Mouse (Mus musculus): ENCODE measurements around the gene Pde4d. TPM values are rescaled to one million over a fixed set of nuclear protein-coding genes. Genes with fewer than 3 reads are reported as not detected.

The Pde4d gene
- polyA plus RNA-seq, 1 experiment from 2014 or later, result 14.6 TPM

DNA sequence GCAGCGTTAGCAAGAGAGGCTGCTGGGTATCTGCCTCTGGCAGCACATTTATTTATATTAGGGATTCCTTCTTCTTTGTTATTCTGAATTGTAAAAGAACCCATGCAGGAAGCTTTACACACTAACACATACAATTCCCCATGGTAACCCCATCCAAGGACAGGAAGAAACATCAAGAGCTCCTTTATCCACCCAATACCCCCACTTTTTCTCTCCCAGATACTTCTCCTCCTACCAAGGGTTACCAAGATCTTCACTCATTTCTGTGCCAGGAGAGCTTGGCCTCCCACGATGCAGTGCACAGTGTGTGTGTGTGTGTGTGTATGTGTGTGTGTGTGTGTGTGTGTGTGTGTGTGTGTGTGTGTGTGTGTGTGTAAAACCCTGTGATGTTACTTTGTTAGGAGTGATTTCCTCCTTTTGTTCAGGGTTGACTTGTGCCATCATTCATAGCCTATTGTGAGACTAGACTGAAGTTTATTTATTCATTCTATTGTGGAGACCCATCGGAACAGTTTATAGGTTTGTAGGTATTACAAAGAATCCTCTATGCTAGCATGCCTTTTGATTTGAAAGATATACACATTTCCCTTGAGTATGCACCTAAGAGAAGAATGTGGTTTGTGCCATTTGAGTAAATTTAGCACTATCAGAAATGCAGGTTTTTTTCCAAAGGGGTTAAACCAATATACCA is 846.7 kb downstream of the Pde4d start:
- Histone ChIP-seq H3K4me2 (ENCODE audit: low read depth, low read length) (no peak overlapping the region), H3K27me3 (ENCODE audit: control insufficient read depth, insufficient read depth, low read length) (no peaks in the 10 kb centered on the region), H3K9ac (replicated peaks; ENCODE audit: low read length) (no peak overlapping the region), H3K9me3 (replicated peaks; ENCODE audit: control insufficient read depth, low read length) (no peaks in the 10 kb centered on the region), H3K36me3 (replicated peaks; ENCODE audit: control insufficient read depth, insufficient read depth, low read depth, low read length) (no peaks in the 10 kb centered on the region), H3K27ac (replicated peaks; ENCODE audit: low read depth, low read length) (no peak overlapping the region), H3K4me1 (ENCODE audit: control insufficient read depth, insufficient read depth, low read length) (no peaks in the 10 kb centered on the region), H3K4me3 (ENCODE audit: low read depth, low read length) (no peak overlapping the region)
- ATAC-seq (replicated peaks; ENCODE audit: insufficient number of reproducible peaks, low FRiP score, low TSS enrichment, low read depth), result no peak
- DNase-seq (ENCODE audit: low spot score), result no peak
- 62% methylated on average over 3 of the region's 3 CpGs for WGBS

DNA sequence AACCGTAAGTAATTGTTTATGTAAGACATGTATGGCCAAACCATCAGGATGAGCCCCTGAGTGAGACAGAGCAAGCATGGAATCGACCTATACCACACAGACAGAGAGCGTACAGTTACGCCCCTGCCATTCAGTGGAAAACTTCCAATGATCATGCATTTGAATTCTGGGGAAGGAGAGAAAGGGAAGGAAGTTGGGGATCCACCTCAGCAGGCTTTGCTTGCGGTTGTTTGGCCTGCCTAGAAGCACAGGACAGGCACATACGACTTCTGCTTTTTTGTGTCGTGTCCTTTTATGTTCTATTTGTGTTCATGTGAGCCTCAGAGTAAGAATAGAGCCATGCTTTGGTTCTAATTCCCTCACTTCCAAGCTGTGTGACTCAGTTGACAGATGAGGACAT is 849.1 kb downstream of the Pde4d start:
- Histone ChIP-seq H3K27me3 (ENCODE audit: control insufficient read depth, insufficient read depth, low read length) (no peaks in the 10 kb centered on the region), H3K4me3 (ENCODE audit: low read depth, low read length) (no peak overlapping the region), H3K4me1 (ENCODE audit: control insufficient read depth, insufficient read depth, low read length) (no peaks in the 10 kb centered on the region), H3K9ac (replicated peaks; ENCODE audit: low read length) (no peak overlapping the region), H3K36me3 (replicated peaks; ENCODE audit: control insufficient read depth, insufficient read depth, low read depth, low read length) (no peaks in the 10 kb centered on the region), H3K4me2 (ENCODE audit: low read depth, low read length) (no peak overlapping the region), H3K9me3 (replicated peaks; ENCODE audit: control insufficient read depth, low read length) (no peaks in the 10 kb centered on the region), H3K27ac (replicated peaks; ENCODE audit: low read depth, low read length) (no peak overlapping the region)
- ATAC-seq (replicated peaks; ENCODE audit: insufficient number of reproducible peaks, low FRiP score, low TSS enrichment, low read depth) (no peak), DNase-seq (ENCODE audit: low spot score) (no peak)
- WGBS, result 90% methylated on average over 7 of the region's 7 CpGs

DNA sequence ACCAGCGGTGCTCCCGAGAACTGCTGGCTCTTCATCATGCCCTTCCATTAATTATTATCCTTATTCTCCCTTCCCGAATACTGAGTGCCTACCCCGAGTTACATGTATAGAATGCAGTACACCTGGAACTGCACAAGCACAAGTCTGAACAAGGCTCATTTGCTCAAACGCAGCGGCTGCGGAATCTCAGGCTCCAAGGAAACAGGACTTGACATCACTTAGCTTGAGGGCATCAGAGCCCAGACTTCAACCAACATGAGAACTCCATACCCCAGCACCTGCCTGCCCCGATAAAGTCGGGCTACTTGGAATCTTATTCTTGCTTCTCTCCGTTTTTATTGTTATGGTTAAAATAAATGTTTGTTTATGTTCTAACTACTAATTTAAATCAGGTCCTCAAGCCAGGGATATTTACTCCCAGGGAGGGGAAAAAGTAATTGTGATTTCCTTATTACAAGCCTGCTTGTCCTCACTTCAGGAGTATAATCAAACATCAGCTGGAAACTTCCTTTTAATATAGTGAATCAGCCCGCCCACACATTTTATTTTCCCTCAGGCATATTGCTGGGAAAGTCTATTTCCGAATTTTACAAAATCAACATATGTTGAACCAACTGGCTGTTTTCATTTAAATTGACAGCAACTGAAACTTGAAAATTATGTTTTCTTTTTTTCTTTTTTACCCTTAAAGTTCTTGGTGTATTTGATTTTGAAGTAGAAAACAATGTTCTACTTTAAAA is 849.9 kb downstream of the Pde4d start:
- Histone ChIP-seq H3K4me3 (ENCODE audit: low read depth, low read length) (no peak overlapping the region), H3K9me3 (replicated peaks; ENCODE audit: control insufficient read depth, low read length) (no peaks in the 10 kb centered on the region), H3K27me3 (ENCODE audit: control insufficient read depth, insufficient read depth, low read length) (no peaks in the 10 kb centered on the region), H3K4me1 (ENCODE audit: control insufficient read depth, insufficient read depth, low read length) (no peaks in the 10 kb centered on the region), H3K27ac (replicated peaks; ENCODE audit: low read depth, low read length) (no peak overlapping the region), H3K4me2 (ENCODE audit: low read depth, low read length) (no peak overlapping the region), H3K9ac (replicated peaks; ENCODE audit: low read length) (no peak overlapping the region), H3K36me3 (replicated peaks; ENCODE audit: control insufficient read depth, insufficient read depth, low read depth, low read length) (no peaks in the 10 kb centered on the region)
- 73% methylated on average over 12 of the region's 12 CpGs for WGBS
- no peak for ATAC-seq (replicated peaks; ENCODE audit: insufficient number of reproducible peaks, low FRiP score, low TSS enrichment, low read depth)
- DNase-seq (ENCODE audit: low spot score), result no peak

DNA sequence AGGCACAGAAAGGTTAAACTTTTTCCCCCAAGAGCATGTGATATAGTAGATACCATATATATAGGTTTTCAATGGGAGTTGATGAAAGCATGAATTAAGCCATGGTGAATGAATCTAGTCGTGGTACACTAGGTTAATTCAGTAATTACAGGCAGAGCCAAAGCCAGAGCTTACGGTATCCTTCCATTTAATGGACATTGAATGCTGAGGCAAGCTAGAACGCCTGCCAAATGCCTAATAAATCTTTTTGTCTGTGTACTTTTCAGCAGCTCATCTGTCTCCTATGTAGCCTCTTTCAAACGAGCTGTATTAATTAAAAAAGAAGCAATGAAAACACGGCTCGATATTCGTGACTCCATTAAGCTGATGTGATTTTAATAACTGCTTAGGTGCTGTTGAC is 862.8 kb downstream of the Pde4d start:
- 76% methylated on average over 7 of the region's 7 CpGs for WGBS
- H3K4me1 ChIP-seq (ENCODE audit: control insufficient read depth, insufficient read depth, low read length), result no peaks in the 10 kb centered on the region
- DNase-seq (ENCODE audit: low spot score) (no peak), ATAC-seq (replicated peaks; ENCODE audit: insufficient number of reproducible peaks, low FRiP score, low TSS enrichment, low read depth) (no peak)
- no peak overlapping the region for H3K27ac ChIP-seq (replicated peaks; ENCODE audit: low read depth, low read length)
- H3K9me3 ChIP-seq (replicated peaks; ENCODE audit: control insufficient read depth, low read length), result no peaks in the 10 kb centered on the region
- H3K36me3 ChIP-seq (replicated peaks; ENCODE audit: control insufficient read depth, insufficient read depth, low read depth, low read length), result no peaks in the 10 kb centered on the region
- H3K4me3 ChIP-seq (ENCODE audit: low read depth, low read length), result no peak overlapping the region
- H3K27me3 ChIP-seq (ENCODE audit: control insufficient read depth, insufficient read depth, low read length), result no peaks in the 10 kb centered on the region
- no peak overlapping the region for H3K4me2 ChIP-seq (ENCODE audit: low read depth, low read length)
- no peak overlapping the region for H3K9ac ChIP-seq (replicated peaks; ENCODE audit: low read length)

DNA sequence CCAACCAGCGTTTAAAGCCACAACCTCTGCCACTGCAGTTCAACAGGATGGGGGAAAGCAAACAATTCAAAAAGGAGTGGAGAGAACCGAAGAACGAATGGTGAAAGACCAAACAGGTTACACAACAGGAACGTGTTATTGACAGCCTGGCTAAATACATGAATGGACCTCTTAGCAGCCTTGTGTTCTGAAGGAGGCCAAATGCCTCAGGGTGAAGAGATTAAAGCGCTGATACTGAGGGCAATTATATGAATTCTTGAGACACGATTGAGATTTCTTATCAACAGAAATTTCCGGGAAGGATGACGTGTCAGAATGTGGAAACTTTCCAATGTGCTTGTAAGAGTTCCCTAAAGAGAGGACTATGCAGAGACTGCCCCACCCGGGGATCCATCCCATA is 865.9 kb downstream of the Pde4d start:
- WGBS, result 66% methylated on average over 9 of the region's 9 CpGs

DNA sequence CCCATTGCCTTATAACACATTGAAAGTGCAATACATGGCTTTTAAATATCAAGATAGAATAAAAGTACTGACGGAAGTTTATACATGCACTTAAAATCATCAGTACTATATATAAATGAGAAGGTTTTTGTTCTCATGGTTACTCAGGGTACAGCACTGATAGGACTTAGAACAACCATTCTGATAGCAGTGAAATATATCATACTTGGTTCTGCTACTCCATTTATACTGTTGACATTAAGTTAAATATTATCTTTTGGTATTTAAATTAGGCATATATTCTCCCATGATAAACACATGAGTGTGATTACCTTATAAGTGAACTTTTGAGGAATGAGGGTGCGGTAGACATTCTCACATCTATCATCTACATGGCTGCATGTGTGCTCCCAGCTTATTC is 867.9 kb downstream of the Pde4d start:
- Histone ChIP-seq H3K9ac (replicated peaks; ENCODE audit: low read length) (no peak overlapping the region), H3K27me3 (ENCODE audit: control insufficient read depth, insufficient read depth, low read length) (no peaks in the 10 kb centered on the region)
- ATAC-seq (replicated peaks; ENCODE audit: insufficient number of reproducible peaks, low FRiP score, low TSS enrichment, low read depth), result no peak

More for the DNA sequence above, 865.9 kb downstream of the Pde4d start:
- no peak overlapping the region for H3K9ac ChIP-seq (replicated peaks; ENCODE audit: low read length)
- H3K4me3 ChIP-seq (ENCODE audit: low read depth, low read length), result no peak overlapping the region
- H3K4me1 ChIP-seq (ENCODE audit: control insufficient read depth, insufficient read depth, low read length), result no peaks in the 10 kb centered on the region
- no peaks in the 10 kb centered on the region for H3K9me3 ChIP-seq (replicated peaks; ENCODE audit: control insufficient read depth, low read length)
- H3K36me3 ChIP-seq (replicated peaks; ENCODE audit: control insufficient read depth, insufficient read depth, low read depth, low read length), result no peaks in the 10 kb centered on the region
- DNase-seq (ENCODE audit: low spot score), result no peak
- no peak overlapping the region for H3K27ac ChIP-seq (replicated peaks; ENCODE audit: low read depth, low read length)
- ATAC-seq (replicated peaks; ENCODE audit: insufficient number of reproducible peaks, low FRiP score, low TSS enrichment, low read depth), result no peak
- H3K27me3 ChIP-seq (ENCODE audit: control insufficient read depth, insufficient read depth, low read length), result no peaks in the 10 kb centered on the region
- H3K4me2 ChIP-seq (ENCODE audit: low read depth, low read length), result no peak overlapping the region

DNA sequence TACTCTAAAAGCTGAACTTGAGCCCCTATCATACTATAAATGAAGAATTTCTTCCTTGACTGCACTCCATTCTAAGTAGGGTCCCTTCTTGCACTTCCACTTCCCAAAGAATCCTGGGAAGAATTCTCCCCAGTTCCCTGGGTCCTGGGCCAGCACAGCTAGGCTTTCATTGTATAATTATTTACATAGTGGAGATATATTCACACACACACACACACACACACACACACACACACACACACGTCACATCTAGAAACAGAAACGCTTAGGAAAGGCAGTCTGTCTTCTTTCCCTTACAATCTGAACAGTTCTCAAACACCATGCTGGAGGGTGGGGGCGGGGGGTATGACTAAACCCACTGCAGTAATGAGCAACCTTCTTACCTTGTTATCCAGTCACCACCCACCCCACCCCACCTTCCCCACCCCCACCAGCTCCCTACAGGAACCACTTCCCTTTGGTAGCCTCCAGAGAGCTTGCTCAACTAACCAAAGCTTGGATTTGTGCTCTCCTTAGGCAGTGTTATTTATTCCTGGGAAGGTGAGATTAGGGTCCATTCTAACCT is 868.8 kb downstream of the Pde4d start:
- no peak for DNase-seq (ENCODE audit: low spot score)
- no peak overlapping the region for H3K4me2 ChIP-seq (ENCODE audit: low read depth, low read length)
- WGBS, result 82% methylated on average over 3 of the region's 3 CpGs

More for the DNA sequence above, 867.9 kb downstream of the Pde4d start:
- 98% methylated on average over 2 of the region's 2 CpGs for WGBS
- Histone ChIP-seq H3K4me3 (ENCODE audit: low read depth, low read length) (no peak overlapping the region), H3K27ac (replicated peaks; ENCODE audit: low read depth, low read length) (no peak overlapping the region), H3K9me3 (replicated peaks; ENCODE audit: control insufficient read depth, low read length) (no peaks in the 10 kb centered on the region), H3K36me3 (replicated peaks; ENCODE audit: control insufficient read depth, insufficient read depth, low read depth, low read length) (no peaks in the 10 kb centered on the region), H3K4me1 (ENCODE audit: control insufficient read depth, insufficient read depth, low read length) (no peaks in the 10 kb centered on the region), H3K4me2 (ENCODE audit: low read depth, low read length) (no peak overlapping the region)
- no peak for DNase-seq (ENCODE audit: low spot score)

DNA sequence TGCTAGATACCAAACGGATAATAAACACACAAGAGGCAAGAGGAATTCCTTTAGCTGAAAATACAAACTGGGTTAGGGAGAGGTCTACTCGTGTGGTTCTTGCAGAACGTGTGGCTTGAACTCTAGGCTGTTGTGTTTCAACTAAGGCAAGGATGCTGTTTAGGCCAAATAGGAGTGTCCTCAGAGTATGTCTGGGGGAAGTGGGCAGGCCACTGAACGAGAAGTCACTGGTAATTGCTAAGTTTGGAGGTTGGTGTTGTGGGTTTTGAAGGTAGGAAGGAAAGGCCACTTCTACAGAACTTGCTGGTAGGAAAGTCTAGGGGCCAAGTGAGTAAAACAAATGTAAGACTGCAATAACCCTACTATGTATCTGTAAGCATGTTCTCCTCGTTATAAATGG is 876.3 kb downstream of the Pde4d start:
- Histone ChIP-seq H3K27ac (replicated peaks; ENCODE audit: low read depth, low read length) (no peak overlapping the region), H3K4me2 (ENCODE audit: low read depth, low read length) (no peak overlapping the region), H3K9me3 (replicated peaks; ENCODE audit: control insufficient read depth, low read length) (no peaks in the 10 kb centered on the region), H3K4me3 (ENCODE audit: low read depth, low read length) (no peak overlapping the region), H3K4me1 (ENCODE audit: control insufficient read depth, insufficient read depth, low read length) (no peaks in the 10 kb centered on the region), H3K27me3 (ENCODE audit: control insufficient read depth, insufficient read depth, low read length) (no peaks in the 10 kb centered on the region), H3K9ac (replicated peaks; ENCODE audit: low read length) (no peak overlapping the region), H3K36me3 (replicated peaks; ENCODE audit: control insufficient read depth, insufficient read depth, low read depth, low read length) (no peaks in the 10 kb centered on the region)
- 92% methylated on average over 5 of the region's 5 CpGs for WGBS
- ATAC-seq (replicated peaks; ENCODE audit: insufficient number of reproducible peaks, low FRiP score, low TSS enrichment, low read depth) (no peak), DNase-seq (ENCODE audit: low spot score) (no peak)

More for the DNA sequence above, 868.8 kb downstream of the Pde4d start:
- Histone ChIP-seq H3K4me3 (ENCODE audit: low read depth, low read length) (no peak overlapping the region), H3K4me1 (ENCODE audit: control insufficient read depth, insufficient read depth, low read length) (no peaks in the 10 kb centered on the region), H3K36me3 (replicated peaks; ENCODE audit: control insufficient read depth, insufficient read depth, low read depth, low read length) (no peaks in the 10 kb centered on the region), H3K9ac (replicated peaks; ENCODE audit: low read length) (no peak overlapping the region), H3K9me3 (replicated peaks; ENCODE audit: control insufficient read depth, low read length) (no peaks in the 10 kb centered on the region), H3K27me3 (ENCODE audit: control insufficient read depth, insufficient read depth, low read length) (no peaks in the 10 kb centered on the region), H3K27ac (replicated peaks; ENCODE audit: low read depth, low read length) (no peak overlapping the region)
- no peak for ATAC-seq (replicated peaks; ENCODE audit: insufficient number of reproducible peaks, low FRiP score, low TSS enrichment, low read depth)

All from embryonic facial prominence, embryonic 11.5 days (tissue).